Mouse (Mus musculus) embryonic fibroblast, embryonic 13.5 days (primary cell): Measurements from ENCODE around the gene Tbc1d10c.

ENCODE experiments used
- CTCF ChIP-seq: IDR thresholded peaks from 2 replicates; pipeline ENCODE4 v1.5.1; 2011; ENCODE audit warnings: mild to moderate bottlenecking, control low read depth, low read length, moderate library complexity, borderline replicate concordance; ENCODE audit not compliant: insufficient read depth
- POLR2A ChIP-seq: IDR thresholded peaks from 2 replicates; pipeline ENCODE4 v1.6.1; 2011; ENCODE audit warnings: low read depth, mild to moderate bottlenecking, control low read depth, low read length, moderate library complexity

- TF ChIP-seq CTCF (no peak), POLR2A (no peak)
Observed at GRCm38 (mm10) chr19:4184976-4185975, 5.8 kb downstream of the Tbc1d10c start.
